Mouse (Mus musculus): Measurements from ENCODE around the gene D10Jhu81e.

- TF ChIP-seq CTCF (IDR thresholded peaks at IDR 0.05; ENCODE audit: insufficient read depth, low read length) (no peak), POLR2A (IDR thresholded peaks at IDR 0.05; ENCODE audit: borderline replicate concordance, extremely low read depth, low read depth, low read length) (no peak)
These were observed 9.1 kb downstream of the D10Jhu81e start for GRCm38 (mm10) chr10:78160369-78161095.
